Mouse (Mus musculus) erythroblast, embryonic 14.5 days (primary cell): Measurements from ENCODE around the gene Pitpnc1. TPM values are rescaled to one million over a fixed set of nuclear protein-coding genes. Genes with fewer than 3 reads are reported as not detected.

Source experiments
- H3K27me3 ChIP-seq: 2 replicates; pipeline ENCODE4 v1.6.1; 2012; ENCODE audit warnings: inconsistent platforms; ENCODE audit not compliant: control insufficient read depth
- H3K36me3 ChIP-seq: 2 replicates; pipeline ENCODE4 v1.6.1; 2012; ENCODE audit warnings: mild to moderate bottlenecking, inconsistent platforms; ENCODE audit not compliant: control insufficient read depth
- H3K4me1 ChIP-seq: 2 replicates; pipeline ENCODE4 v1.6.1; 2012; ENCODE audit warnings: inconsistent platforms; ENCODE audit not compliant: control insufficient read depth
- H3K4me3 ChIP-seq: replicated peaks from 2 replicates; pipeline ENCODE3; 2012; ENCODE audit warnings: moderate library complexity, mild to moderate bottlenecking, inconsistent platforms
- H3K9me3 ChIP-seq: 2 replicates; pipeline ENCODE4 v1.6.1; 2012; ENCODE audit warnings: low read length, inconsistent platforms, mixed read lengths; ENCODE audit not compliant: control insufficient read depth
- GATA1 ChIP-seq: IDR thresholded peaks from 2 replicates; pipeline ENCODE4 v1.6.1; 2012; ENCODE audit warnings: low read length, inconsistent platforms, mixed read lengths
- TAL1 ChIP-seq: IDR thresholded peaks from 3 replicates; pipeline ENCODE4 v1.6.1; 2012; ENCODE audit warnings: low read length, inconsistent platforms, mixed read lengths
- polyA plus RNA-seq: library from polyadenylated mRNA; stranded (reverse); fragments of >175 nt; gene quantifications from 2 replicates; pipeline ENCODE4 v1.2.3, GENCODE M21; 2012

The Pitpnc1 gene
- polyA plus RNA-seq, 1 experiment = 0.37 TPM

DNA sequence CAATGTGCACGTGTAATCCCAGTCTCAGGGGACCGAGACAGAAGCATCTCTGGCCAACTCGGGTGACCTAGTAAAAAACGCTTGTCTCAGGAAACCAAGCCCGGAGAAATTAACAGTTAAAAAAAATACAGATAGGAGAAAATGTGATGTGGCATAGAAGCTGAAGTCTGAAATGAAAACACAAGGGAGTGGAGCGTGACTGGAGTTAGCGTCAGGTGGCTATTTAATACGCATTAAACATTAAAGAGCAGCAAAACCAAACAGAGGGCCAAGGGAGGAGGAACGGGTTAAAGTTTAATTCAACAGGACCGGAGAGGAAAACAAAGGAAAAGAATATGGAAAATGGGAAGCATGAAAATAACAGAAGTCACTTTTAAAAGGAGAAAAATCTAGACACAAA is 67.2 kb downstream of the Pitpnc1 start:
- TF ChIP-seq TAL1 (no peak), GATA1 (no peak)
- Histone ChIP-seq H3K36me3 (peaks cover 3% of the 10 kb centered on the region), H3K4me1 (peaks cover 62% of the 10 kb centered on the region), H3K9me3 (peaks cover 2% of the 10 kb centered on the region; the same call in 1 of the 2 replicates), H3K4me3 (no peak overlapping the region), H3K27me3 (no peaks in the 10 kb centered on the region)

DNA sequence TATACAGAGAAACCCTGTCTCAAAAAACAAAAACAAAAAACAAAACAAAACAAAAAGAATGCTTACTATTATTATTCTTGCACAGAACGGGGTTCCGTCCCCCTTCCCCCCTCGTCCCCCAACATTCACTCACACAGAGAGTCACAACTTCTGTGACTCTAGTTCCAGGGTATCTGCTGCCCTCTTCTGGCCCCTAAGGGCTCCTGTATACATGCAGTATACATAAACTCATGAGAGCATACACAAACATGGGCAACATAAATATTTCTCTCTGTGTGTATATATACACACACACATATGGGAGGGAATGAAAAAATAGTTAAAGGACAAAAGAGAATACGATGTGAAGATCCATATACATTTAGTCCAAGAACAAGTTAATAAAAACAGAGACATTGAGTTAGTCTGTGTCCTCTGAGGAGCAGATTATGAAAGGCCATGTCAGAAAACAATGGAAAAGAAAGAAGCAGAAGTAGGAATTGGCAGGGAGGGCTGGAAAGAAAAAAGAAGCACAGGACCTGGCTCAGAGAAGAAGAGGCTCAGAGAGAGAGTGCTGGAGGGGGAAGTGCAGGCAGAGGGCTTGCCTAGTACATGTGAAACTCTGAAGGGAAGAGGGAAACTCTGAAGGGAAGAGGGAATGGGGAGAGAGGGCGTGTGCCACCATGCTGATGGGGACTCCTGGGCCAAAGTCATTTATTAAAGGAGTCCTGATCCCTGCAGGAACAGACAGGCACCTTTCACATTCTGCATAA is 68.5 kb downstream of the Pitpnc1 start:
- Histone ChIP-seq H3K4me3 (no peak overlapping the region), H3K9me3 (peaks cover 2% of the 10 kb centered on the region; the same call in 1 of the 2 replicates), H3K27me3 (no peaks in the 10 kb centered on the region), H3K4me1 (peaks cover 62% of the 10 kb centered on the region), H3K36me3 (peaks cover 3% of the 10 kb centered on the region)
- TF ChIP-seq GATA1 = no peak
- TF ChIP-seq TAL1 = no peak

DNA sequence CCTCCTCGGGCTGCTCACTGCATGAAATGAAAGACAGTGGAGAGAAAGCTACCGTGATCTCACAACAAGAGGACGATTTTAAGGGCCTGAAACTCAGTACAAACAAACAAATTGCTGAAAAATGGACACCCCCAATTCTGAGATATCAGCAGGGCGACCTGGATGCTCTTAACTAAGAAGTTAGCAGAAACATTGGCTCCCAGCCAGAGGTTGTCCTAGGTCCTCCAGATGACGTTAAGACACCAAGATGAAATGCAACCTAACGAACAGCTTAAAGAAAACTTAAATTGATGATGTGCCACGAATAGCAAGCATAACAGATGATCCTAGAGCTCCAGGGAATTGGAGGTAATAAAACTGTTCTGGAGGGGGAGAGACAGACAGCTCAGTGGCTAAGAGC is 69.7 kb downstream of the Pitpnc1 start:
- peaks cover 2% of the 10 kb centered on the region; the same call in 1 of the 2 replicates for H3K9me3 ChIP-seq
- no peak overlapping the region for H3K4me3 ChIP-seq
- peaks cover 3% of the 10 kb centered on the region for H3K36me3 ChIP-seq
- TF ChIP-seq GATA1 = no peak
- TF ChIP-seq TAL1 = no peak
- peaks cover 65% of the 10 kb centered on the region for H3K4me1 ChIP-seq
- no peaks in the 10 kb centered on the region for H3K27me3 ChIP-seq

DNA sequence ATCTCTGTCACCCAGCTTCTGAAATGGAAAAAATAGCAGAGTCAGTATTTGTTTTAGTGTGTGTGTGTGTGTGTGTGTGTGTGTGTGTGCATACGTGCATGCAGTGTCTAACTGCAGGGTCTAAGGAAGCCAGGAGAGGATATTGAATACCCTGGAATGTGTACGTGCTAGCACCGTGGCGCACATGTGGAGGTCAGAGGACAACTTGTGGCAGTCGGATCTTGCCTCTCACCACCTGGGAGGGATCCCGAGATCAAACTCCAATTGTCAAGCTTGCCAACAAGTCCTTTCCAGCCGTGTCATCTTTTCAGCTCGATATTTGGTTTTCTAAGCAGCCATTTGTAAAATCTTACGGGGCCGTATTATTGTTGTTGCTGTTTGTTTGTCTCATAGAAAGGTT is 70.5 kb downstream of the Pitpnc1 start:
- Histone ChIP-seq H3K36me3 (peaks cover 3% of the 10 kb centered on the region), H3K4me1 (peaks cover 71% of the 10 kb centered on the region), H3K9me3 (peaks cover 2% of the 10 kb centered on the region; the same call in 1 of the 2 replicates), H3K27me3 (no peaks in the 10 kb centered on the region), H3K4me3 (no peak overlapping the region)
- TF ChIP-seq GATA1 (no peak), TAL1 (no peak)

DNA sequence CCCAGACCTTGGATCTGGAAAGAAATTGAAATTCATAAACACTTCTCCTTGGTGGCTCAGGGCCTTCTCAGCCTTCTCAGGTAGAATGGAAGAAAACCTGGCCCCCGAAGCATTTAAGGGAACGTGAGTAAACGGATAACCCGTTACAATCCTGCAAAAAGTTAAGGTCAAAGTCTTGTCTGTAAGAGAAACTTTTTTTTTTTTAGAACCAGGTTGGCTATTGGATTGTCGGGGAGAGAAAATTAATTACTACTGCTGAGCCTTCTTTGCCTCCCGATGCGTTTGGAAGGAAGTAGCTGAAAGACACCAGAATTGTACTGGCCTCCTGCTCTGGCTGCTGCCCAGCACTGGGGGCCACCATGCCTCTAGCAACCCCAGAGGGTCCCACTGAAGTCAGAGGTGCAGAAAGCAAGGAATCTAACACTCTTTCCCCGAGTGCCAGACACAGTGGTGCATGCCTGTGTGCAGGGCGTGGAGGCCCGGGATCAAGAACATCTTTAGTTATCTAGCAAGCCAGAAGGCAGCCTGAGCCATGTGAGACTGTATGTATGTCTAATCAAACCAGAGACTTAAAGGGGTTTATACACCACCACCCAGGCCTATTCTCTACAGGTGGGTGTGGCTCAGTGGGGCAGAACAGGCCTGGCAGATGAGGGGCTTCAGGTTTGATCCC is 73.0 kb downstream of the Pitpnc1 start:
- Histone ChIP-seq H3K4me3 (peak overlapping the region; percentile 50), H3K27me3 (no peaks in the 10 kb centered on the region), H3K36me3 (peaks cover 3% of the 10 kb centered on the region), H3K4me1 (peaks cover 89% of the 10 kb centered on the region), H3K9me3 (peaks cover 2% of the 10 kb centered on the region; the same call in 1 of the 2 replicates)
- peak; percentile 69 for TF ChIP-seq GATA1
- TF ChIP-seq TAL1 = peak; percentile 87

DNA sequence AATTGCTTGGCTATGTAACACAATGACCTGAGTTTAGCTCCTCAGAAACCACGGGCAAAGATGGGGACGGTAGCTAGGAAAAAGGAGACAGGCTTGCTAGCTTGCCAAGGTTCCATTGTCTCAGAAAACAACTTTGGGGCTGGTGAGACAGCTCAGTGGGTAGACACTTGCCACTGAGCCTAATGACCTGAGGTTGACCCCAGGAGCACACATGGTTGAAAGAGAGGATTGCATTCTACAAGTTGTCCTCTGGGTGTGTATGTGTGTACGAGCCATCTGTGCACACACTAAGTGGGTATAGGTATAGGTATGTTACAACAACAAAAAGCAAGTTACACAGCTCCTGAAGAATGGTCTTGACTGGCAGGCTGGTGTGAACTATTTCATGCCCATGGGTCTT is 76.3 kb downstream of the Pitpnc1 start:
- H3K4me3 ChIP-seq = no peak overlapping the region
- H3K9me3 ChIP-seq = no peaks in the 10 kb centered on the region
- peaks cover 79% of the 10 kb centered on the region for H3K4me1 ChIP-seq
- H3K27me3 ChIP-seq = no peaks in the 10 kb centered on the region
- TF ChIP-seq GATA1 (no peak), TAL1 (no peak)
- peaks cover 3% of the 10 kb centered on the region for H3K36me3 ChIP-seq

DNA sequence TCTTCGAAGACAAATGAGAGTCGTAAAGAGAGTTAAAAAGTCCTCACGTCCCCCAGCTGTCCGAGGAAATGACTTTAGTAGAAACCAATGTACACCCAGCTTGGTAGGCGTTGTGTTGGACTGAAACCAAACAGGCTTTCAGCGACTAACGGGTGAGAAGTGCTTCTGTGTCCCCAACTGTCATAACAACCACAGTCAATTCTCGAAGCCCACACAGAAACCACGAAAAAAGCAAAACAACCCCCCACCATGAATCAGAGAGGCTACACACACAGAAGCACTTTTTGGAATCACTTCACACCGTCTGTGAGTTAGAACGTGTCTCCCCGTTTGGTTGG is 76.7 kb downstream of the Pitpnc1 start:
- TF ChIP-seq GATA1 (no peak), TAL1 (no peak)
- H3K36me3 ChIP-seq = 0 out of 2 replicates have a peak, but pooled peaks cover 2% of the 10 kb centered on the region
- no peak overlapping the region for H3K4me3 ChIP-seq
- H3K9me3 ChIP-seq = no peaks in the 10 kb centered on the region
- H3K4me1 ChIP-seq = peaks cover 75% of the 10 kb centered on the region
- no peaks in the 10 kb centered on the region for H3K27me3 ChIP-seq

DNA sequence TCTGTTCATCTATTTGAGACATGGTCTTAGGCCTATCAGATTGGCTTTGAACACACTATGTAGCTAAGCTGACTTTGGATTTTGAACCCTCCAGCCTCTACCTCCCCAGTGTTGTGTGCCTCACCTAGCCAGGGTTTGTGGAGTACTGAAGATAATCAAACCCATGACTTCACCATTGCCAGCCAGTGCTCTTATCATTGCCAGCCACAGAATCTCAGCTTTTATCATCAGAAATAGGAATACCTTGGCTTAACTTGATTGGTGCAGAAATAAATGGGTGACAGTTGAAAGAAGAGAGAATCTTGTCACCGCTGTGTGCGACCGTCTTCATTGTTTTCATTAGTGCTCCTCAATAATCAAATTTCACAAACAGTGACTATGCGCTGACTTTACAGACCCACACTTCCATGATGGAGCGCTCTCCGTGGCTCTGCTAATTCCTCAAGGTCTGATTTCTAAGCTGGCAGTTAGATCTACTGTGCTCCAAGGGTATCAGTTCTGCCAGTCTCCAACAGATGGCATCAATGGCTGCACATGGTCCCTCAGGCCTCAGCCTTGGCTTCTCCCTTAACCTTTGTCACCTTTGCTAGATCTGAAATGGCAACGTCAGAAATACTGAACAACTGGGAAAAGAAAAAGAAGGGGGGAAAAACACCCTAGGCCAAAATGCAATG is 77.2 kb downstream of the Pitpnc1 start:
- 0 out of 2 replicates have a peak, but pooled peaks cover 2% of the 10 kb centered on the region for H3K36me3 ChIP-seq
- H3K27me3 ChIP-seq = no peaks in the 10 kb centered on the region
- H3K4me1 ChIP-seq = peaks cover 70% of the 10 kb centered on the region
- no peaks in the 10 kb centered on the region for H3K9me3 ChIP-seq
- TF ChIP-seq GATA1 (no peak), TAL1 (no peak)
- no peak overlapping the region for H3K4me3 ChIP-seq

DNA sequence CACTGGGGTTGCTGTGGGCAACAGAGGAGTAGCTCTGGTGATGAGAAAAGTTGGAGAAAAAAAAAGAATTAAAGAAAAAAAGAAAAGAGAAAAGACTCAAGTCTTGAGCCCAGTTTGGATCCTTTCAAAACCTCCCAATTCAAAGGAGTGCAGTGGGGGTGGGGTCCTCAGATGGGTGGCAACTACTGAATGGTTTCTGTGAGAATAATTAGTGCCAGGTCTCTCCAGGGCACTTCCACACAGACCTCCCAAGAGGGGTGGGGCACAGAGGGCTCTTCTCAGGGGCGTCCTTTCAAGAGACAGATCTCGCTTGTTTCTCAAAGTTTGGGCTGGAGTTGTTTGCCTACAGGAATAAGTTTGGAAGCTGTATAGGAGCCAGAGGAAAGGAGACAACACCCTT is 80.0 kb downstream of the Pitpnc1 start:
- H3K9me3 ChIP-seq = no peaks in the 10 kb centered on the region
- no peak overlapping the region for H3K4me3 ChIP-seq
- H3K27me3 ChIP-seq = no peaks in the 10 kb centered on the region
- no peak for TF ChIP-seq TAL1
- no peak for TF ChIP-seq GATA1
- 0 out of 2 replicates have a peak, but pooled peaks cover 2% of the 10 kb centered on the region for H3K36me3 ChIP-seq
- H3K4me1 ChIP-seq = peaks cover 45% of the 10 kb centered on the region
